Mouse (Mus musculus): Measurements from ENCODE around the gene Sf1.

The Sf1 gene

DNA sequence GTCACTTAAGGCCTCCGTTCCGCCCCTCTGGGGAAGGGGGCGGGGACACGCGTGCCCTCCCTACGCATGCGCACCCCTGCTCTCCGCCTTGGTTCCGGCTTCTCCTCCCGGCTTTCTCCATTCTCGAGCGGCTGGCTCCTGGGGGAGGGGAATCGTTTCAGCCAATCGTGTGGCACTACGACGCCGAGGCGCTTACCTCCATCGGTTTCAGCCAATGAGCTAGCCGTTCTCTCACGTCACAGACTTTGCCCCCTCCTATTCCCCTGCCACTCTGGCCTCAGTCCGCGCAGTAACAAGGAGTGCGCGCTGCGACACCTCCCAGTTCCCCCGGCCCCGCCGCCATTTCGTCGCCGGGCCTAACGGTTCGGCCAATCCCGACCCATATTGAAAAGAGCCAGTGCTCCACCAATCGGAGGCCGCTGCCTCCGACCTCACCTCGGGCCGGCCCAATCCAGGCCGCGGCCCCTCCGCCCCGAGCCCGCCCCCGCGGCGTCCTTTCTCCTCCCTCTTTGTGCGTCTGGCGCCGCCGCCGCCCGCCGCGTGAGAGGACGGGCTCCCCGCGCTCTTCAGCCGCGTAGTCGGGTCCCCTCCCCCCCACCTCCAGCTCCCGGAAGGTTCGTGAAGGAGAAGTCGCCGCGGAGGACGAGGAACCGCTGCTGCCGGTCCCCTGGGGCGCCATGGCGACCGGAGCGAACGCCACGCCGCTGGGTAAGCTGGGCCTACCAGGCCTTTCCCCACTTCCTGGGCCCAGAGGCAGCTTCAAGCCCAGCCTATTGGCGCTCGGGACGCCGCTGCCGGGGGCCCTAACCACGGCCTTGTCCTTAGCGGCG lies at the start of gene Sf1:
Sf1 (plus strand) TSS at position 280 of the 830 bp plus-strand sequence.
- in situ Hi-C loops (cut with MboI) = no loop called here

- in situ Hi-C loops (cut with MboI) = no loop called here
These were observed 49.7 kb upstream of the Sf1 start for GRCm38 (mm10) chr19:6313796-6314195.

DNA sequence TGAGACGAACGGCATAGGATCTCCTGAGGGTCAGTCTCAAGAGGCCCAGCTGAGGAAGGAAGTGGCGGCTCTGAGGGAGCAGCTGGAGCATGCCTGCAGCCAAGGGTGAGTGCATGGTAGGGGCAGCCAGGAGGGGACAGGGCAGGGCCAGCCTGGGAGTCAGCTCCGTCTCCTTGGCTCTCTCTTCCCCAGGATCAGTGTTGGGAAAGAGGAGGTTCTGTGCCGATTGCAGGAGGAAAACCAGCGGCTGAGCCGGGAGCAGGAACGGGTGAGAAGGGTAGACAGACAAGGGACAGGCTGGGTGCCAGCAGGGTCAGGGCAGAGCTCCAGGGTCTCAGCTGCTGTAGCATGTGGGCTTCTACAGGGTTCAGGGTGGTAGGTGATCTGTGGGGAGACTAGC lies 49.0 kb upstream of the Sf1 start:
- in situ Hi-C loops (cut with MboI) = no loop called here

GRCm38 (mm10) chr19:6315573-6315972 lies 47.9 kb upstream of the Sf1 start:
- in situ Hi-C loops (cut with MboI) = no loop called here

GRCm38 (mm10) chr19:6318145-6318544 lies 45.3 kb upstream of the Sf1 start:
- in situ Hi-C loops (cut with MboI) = no loop called here

- in situ Hi-C loops (cut with MboI) = no loop called here
These were observed 42.1 kb upstream of the Sf1 start for GRCm38 (mm10) chr19:6321358-6321757.

DNA sequence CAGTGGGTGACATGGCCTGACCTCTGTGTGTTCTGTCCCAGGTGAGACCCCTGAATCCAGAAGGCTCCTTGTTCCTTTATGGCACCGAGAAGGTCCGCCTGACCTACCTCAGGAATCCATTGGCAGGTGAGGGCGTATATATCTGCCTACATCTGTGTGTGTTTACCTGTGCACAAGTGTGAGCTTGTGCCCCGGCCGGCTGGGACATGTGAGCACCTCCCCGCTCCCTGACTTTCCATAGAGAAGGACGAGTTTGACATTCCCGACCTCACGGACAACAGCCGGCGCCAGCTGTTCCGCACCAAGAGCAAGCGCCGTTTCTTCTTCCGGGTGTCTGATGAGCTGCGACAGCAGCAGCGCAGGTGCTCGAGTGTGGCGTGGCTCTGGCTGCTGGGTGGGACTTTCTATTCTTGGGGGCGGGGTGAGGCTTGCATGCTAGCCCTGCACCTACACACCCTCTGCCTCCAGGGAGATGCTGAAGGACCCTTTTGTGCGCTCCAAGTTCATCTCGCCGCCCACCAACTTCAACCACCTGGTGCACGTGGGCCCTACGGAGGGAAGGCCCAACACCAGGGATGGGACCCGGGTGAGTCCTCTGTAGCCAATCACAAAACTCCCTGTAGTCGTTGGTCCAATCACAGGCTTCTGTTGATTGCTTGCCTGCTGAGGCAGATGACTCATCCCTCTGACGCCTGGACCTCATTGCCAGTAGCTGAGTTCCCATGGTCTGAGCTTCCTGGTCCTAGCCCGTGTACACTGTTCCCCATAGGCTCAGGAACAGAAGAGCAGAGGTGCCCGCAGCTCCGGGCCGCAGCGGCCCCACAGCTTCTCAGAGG lies 41.5 kb upstream of the Sf1 start:
- in situ Hi-C loops (cut with MboI) = no loop called here

DNA sequence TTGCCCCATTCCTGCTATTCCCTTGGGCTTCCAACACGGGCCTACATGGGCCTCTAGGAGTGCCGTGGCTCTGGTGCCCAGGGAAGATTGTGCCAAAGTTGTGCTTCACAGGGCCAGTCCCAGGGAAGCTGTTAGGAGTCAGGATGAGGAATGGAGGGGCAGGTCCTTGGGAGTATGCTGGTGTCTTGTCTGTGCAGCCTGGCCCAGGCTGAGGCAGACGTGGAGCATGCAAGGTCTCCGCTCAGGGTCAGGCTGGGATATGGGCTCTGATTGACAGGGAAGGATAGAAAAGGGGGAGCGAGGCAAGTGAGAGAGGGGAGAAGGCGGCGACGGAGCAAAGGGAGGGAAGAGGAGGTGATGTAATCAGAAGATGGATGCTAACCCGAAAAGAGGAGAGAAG lies 38.7 kb upstream of the Sf1 start:
- in situ Hi-C loops (cut with MboI) = no loop called here

GRCm38 (mm10) chr19:6331178-6331577 lies 32.3 kb upstream of the Sf1 start:
- in situ Hi-C loops (cut with MboI) = no loop called here

- in situ Hi-C loops (cut with MboI) = no loop called here
These were observed 31.6 kb upstream of the Sf1 start for GRCm38 (mm10) chr19:6331719-6332516.

GRCm38 (mm10) chr19:6333761-6334595 lies 29.5 kb upstream of the Sf1 start:
- in situ Hi-C loops (cut with MboI) = no loop called here

GRCm38 (mm10) chr19:6334673-6335457 lies 28.6 kb upstream of the Sf1 start, which contains the start of gene Men1:
Men1 (plus strand) TSS chr19:6334979.
- in situ Hi-C loops (cut with MboI) = no loop called here

DNA sequence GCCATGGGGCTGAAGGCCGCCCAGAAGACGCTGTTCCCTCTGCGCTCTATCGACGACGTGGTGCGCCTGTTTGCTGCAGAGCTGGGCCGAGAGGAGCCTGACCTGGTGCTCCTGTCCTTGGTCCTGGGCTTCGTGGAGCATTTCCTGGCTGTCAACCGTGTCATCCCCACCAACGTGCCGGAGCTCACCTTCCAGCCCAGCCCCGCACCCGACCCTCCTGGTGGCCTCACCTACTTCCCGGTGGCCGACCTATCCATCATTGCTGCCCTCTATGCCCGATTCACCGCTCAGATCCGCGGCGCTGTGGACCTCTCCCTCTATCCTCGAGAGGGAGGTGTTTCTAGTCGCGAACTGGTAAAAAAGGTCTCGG lies 28.0 kb upstream of the Sf1 start:
- in situ Hi-C loops (cut with MboI) = no loop called here

GRCm38 (mm10) chr19:6336920-6337319 lies 26.6 kb upstream of the Sf1 start:
- in situ Hi-C loops (cut with MboI) = no loop called here

GRCm38 (mm10) chr19:6338171-6338570 lies 25.3 kb upstream of the Sf1 start:
- in situ Hi-C loops (cut with MboI) = no loop called here

DNA sequence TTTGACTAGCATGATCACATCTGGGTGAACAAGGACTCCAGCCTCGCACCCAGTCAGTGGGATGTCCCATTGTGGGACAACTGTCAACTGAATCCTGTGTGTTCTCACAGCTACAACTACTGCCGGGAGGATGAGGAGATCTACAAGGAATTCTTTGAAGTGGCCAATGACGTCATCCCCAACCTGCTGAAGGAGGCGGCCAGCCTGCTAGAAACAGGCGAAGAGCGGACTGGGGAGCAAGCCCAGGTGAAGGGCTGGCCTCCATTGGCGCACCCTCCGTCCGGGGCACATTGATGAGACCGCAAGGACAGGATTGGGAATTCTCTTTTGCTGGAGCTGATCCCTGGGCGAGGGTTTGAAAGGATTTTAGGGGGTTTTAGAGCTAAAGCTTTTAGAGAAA lies 24.8 kb upstream of the Sf1 start:
- in situ Hi-C loops (cut with MboI) = no loop called here

- in situ Hi-C loops (cut with MboI) = no loop called here
These were observed 24.3 kb upstream of the Sf1 start for GRCm38 (mm10) chr19:6339191-6339590.

- in situ Hi-C loops (cut with MboI) = no loop called here
These were observed 23.5 kb upstream of the Sf1 start for GRCm38 (mm10) chr19:6339890-6340504.

GRCm38 (mm10) chr19:6340524-6341452 lies 22.7 kb upstream of the Sf1 start, which contains the start of gene Map4k2:
Map4k2 (plus strand) TSS chr19:6341135.
- in situ Hi-C loops (cut with MboI) = no loop called here
